Mouse (Mus musculus): ENCODE data around the gene Slc35b2. TPM values are rescaled to one million over a fixed set of nuclear protein-coding genes. Genes with fewer than 3 reads are reported as not detected.

Slc35b2 gene
- polyA plus RNA-seq, 1 experiment: 22.7 TPM

DNA sequence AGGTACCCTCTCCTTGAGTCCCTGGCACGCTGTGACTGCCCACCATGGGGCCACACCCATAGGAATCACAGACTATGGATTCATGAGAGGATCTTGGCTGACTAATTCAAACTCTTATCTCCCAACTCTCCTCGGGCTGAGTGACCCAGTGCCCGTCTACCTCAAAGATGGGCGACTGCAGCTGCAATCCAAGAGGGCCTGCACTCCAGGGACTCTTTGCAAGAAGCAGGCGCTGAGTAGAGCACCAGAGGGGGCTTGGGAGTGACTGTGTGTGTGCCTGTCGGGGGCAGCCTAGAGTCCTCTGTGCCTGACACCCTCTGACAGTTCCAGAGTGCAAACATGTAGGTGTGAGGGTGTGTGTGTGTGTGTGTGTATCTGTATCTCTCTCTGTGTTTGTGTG is 21.5 kb upstream of the Slc35b2 start:
- H3K27ac ChIP-seq (ENCODE audit: control insufficient read depth, insufficient read depth, low read depth, low read length, poor library complexity): no peak overlapping the region
- 31% methylated on average over 6 of the region's 6 CpGs for WGBS
- H3K4me1 ChIP-seq (ENCODE audit: control insufficient read depth, insufficient read depth, low read length): no peaks in the 10 kb centered on the region
- TF ChIP-seq CTCF (IDR thresholded peaks at IDR 0.05; ENCODE audit: control insufficient read depth, insufficient read depth, low read length): no peak
- TF ChIP-seq POLR2A (IDR thresholded peaks at IDR 0.05; ENCODE audit: borderline replicate concordance, control insufficient read depth, low read depth, low read length): no peak
- H3K4me3 ChIP-seq (replicated peaks; ENCODE audit: control insufficient read depth, low read depth, low read length): no peak overlapping the region

GRCm38 (mm10) chr17:45542705-45543104 is 21.0 kb upstream of the Slc35b2 start:
- no peak for TF ChIP-seq CTCF (IDR thresholded peaks at IDR 0.05; ENCODE audit: control insufficient read depth, insufficient read depth, low read length)
- TF ChIP-seq POLR2A (IDR thresholded peaks at IDR 0.05; ENCODE audit: borderline replicate concordance, control insufficient read depth, low read depth, low read length): no peak
- WGBS: 73% methylated on average over 2 of the region's 2 CpGs
- no peaks in the 10 kb centered on the region for H3K4me1 ChIP-seq (ENCODE audit: control insufficient read depth, insufficient read depth, low read length)
- H3K27ac ChIP-seq (ENCODE audit: control insufficient read depth, insufficient read depth, low read depth, low read length, poor library complexity): no peak overlapping the region
- H3K4me3 ChIP-seq (replicated peaks; ENCODE audit: control insufficient read depth, low read depth, low read length): no peak overlapping the region

DNA sequence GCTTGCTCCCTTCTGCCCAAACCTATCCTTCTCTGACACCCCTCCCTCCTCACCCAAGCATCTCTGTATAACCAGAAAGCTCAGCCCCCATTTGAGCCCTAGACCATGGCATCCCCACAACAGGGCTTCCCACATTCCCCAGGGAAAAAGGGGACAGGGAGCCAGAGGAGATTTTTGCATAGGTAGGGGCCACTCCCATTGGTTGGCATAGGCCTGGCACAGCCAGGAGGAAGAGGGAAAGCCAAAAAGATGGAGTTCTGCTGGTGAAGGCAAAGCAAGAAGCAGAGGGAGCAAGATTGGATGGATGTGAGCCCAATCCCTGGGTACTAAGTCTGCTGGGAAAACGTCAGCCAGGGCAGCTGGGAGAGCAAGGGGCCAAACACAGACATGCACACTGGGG is 20.6 kb upstream of the Slc35b2 start:
- no peak overlapping the region for H3K4me3 ChIP-seq (replicated peaks; ENCODE audit: control insufficient read depth, low read depth, low read length)
- no peaks in the 10 kb centered on the region for H3K4me1 ChIP-seq (ENCODE audit: control insufficient read depth, insufficient read depth, low read length)
- WGBS: 25% methylated on average over 1 of the region's 1 CpGs
- no peak overlapping the region for H3K27ac ChIP-seq (ENCODE audit: control insufficient read depth, insufficient read depth, low read depth, low read length, poor library complexity)
- TF ChIP-seq POLR2A (IDR thresholded peaks at IDR 0.05; ENCODE audit: borderline replicate concordance, control insufficient read depth, low read depth, low read length) (no peak), CTCF (IDR thresholded peaks at IDR 0.05; ENCODE audit: control insufficient read depth, insufficient read depth, low read length) (no peak)

- no peak overlapping the region for H3K4me3 ChIP-seq (replicated peaks; ENCODE audit: control insufficient read depth, low read depth, low read length)
- H3K27ac ChIP-seq (ENCODE audit: control insufficient read depth, insufficient read depth, low read depth, low read length, poor library complexity): no peak overlapping the region
- no peaks in the 10 kb centered on the region for H3K4me1 ChIP-seq (ENCODE audit: control insufficient read depth, insufficient read depth, low read length)
- WGBS: 8% methylated on average over 24 of the region's 24 CpGs
- TF ChIP-seq CTCF (IDR thresholded peaks at IDR 0.05; ENCODE audit: control insufficient read depth, insufficient read depth, low read length) (no peak), POLR2A (IDR thresholded peaks at IDR 0.05; ENCODE audit: borderline replicate concordance, control insufficient read depth, low read depth, low read length) (no peak)
Observed at GRCm38 (mm10) chr17:45544001-45544872, 19.4 kb upstream of the Slc35b2 start.

DNA sequence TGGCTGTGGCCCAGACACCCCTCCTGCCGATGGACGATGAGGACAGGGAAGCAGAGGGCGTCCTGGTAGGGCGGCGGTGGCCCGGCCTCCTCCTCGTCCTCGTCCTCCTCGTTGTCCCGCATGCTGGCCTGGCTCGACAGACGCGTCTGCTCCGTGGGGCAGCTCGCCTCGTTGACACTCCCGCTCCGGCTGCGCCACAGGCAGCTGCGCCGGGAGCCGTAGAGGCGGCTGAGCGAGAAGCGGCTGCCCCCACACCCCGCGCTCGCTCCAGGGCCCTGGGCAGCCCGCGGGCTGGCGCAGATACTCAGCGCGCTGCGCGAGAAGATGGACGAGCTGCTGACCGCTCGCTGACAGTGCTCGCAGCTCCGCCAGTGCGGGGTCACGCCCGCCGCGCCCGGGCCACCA is 18.8 kb upstream of the Slc35b2 start:
- Histone ChIP-seq H3K4me1 (ENCODE audit: control insufficient read depth, insufficient read depth, low read length) (no peaks in the 10 kb centered on the region), H3K27ac (ENCODE audit: control insufficient read depth, insufficient read depth, low read depth, low read length, poor library complexity) (no peak overlapping the region), H3K4me3 (replicated peaks; ENCODE audit: control insufficient read depth, low read depth, low read length) (no peak overlapping the region)
- no peak for TF ChIP-seq CTCF (IDR thresholded peaks at IDR 0.05; ENCODE audit: control insufficient read depth, insufficient read depth, low read length)
- no peak for TF ChIP-seq POLR2A (IDR thresholded peaks at IDR 0.05; ENCODE audit: borderline replicate concordance, control insufficient read depth, low read depth, low read length)
- 4% methylated on average over 46 of the region's 46 CpGs for WGBS

- 5% methylated on average over 74 of the region's 74 CpGs for WGBS
- no peak for TF ChIP-seq CTCF (IDR thresholded peaks at IDR 0.05; ENCODE audit: control insufficient read depth, insufficient read depth, low read length)
- TF ChIP-seq POLR2A (IDR thresholded peaks at IDR 0.05; ENCODE audit: borderline replicate concordance, control insufficient read depth, low read depth, low read length): no peak
- Histone ChIP-seq H3K4me1 (ENCODE audit: control insufficient read depth, insufficient read depth, low read length) (no peaks in the 10 kb centered on the region), H3K27ac (ENCODE audit: control insufficient read depth, insufficient read depth, low read depth, low read length, poor library complexity) (no peak overlapping the region), H3K4me3 (replicated peaks; ENCODE audit: control insufficient read depth, low read depth, low read length) (no peak overlapping the region)
Observed at GRCm38 (mm10) chr17:45545278-45545961, 18.3 kb upstream of the Slc35b2 start.

DNA sequence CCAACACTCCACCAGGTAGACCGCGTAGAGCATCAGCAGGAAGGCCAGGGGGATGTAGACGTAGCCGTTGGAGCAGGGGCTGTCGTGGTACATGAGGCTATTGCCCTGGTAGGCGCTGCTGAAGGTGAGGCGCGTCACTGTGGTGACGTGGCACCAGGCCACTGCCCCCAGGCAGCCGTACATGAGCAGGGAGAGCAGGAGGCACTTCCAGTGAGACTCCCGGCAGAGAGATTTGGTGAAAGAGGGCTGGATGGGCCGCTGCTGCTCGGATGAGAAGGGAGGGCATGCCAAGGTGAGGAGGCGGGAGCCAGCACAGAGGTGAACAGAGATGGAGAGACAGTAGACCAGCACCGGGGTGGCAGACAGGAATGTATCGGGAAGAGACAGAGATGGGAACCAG is 16.7 kb upstream of the Slc35b2 start:
- Histone ChIP-seq H3K4me3 (replicated peaks; ENCODE audit: control insufficient read depth, low read depth, low read length) (no peak overlapping the region), H3K27ac (ENCODE audit: control insufficient read depth, insufficient read depth, low read depth, low read length, poor library complexity) (no peak overlapping the region), H3K4me1 (ENCODE audit: control insufficient read depth, insufficient read depth, low read length) (no peaks in the 10 kb centered on the region)
- no peak for TF ChIP-seq CTCF (IDR thresholded peaks at IDR 0.05; ENCODE audit: control insufficient read depth, insufficient read depth, low read length)
- TF ChIP-seq POLR2A (IDR thresholded peaks at IDR 0.05; ENCODE audit: borderline replicate concordance, control insufficient read depth, low read depth, low read length): no peak
- WGBS: 75% methylated on average over 16 of the region's 16 CpGs

DNA sequence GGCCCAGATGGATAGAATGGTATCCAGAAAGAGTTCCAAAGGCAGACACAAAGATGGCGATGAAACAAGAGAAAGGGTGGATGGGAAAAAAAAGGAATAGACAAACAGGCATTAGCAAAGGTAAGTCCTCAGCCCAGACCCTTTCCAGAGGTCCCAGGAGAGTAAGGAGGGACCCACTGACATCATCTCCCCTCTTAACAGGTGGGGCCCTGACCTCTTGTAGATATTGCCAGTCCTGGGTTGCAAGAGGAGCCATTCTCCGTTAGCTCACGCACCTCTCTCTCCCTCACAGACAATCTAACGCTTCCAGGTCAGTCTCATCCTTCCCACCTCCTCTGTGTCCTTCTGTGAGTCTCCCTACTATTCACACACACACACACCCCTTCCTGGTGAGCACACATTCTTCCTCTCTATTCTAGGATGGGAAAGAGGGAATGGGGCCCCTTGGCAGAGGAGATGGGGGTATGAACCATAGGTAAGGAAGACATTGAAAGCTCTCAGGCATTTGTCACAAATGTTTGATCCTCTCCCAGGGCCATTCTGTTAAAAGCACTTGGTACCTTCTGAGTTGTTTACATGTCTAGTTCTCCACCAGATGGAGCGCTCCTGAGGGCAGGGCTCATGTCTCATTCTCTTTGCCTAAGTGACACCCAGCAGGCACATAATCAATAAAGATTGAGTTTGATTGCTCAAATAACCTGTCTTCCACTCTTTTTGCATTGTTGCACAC is 16.0 kb upstream of the Slc35b2 start:
- TF ChIP-seq POLR2A (IDR thresholded peaks at IDR 0.05; ENCODE audit: borderline replicate concordance, control insufficient read depth, low read depth, low read length) (no peak), CTCF (IDR thresholded peaks at IDR 0.05; ENCODE audit: control insufficient read depth, insufficient read depth, low read length) (no peak)
- Histone ChIP-seq H3K27ac (ENCODE audit: control insufficient read depth, insufficient read depth, low read depth, low read length, poor library complexity) (no peak overlapping the region), H3K4me3 (replicated peaks; ENCODE audit: control insufficient read depth, low read depth, low read length) (no peak overlapping the region), H3K4me1 (ENCODE audit: control insufficient read depth, insufficient read depth, low read length) (no peaks in the 10 kb centered on the region)
- 78% methylated on average over 5 of the region's 5 CpGs for WGBS
